Mouse (Mus musculus) spleen, postnatal 36 days (tissue): Measurements from ENCODE around the gene 1700123O20Rik.

Experiments
- DNase-seq, 2 experiments: peaks; one replicate each; pipeline ENCODE4 v3.0.0; 2022; ENCODE audit warnings: low spot score in 2 of 2, mixed read lengths in 1 of 2

The 1700123O20Rik gene

DNA sequence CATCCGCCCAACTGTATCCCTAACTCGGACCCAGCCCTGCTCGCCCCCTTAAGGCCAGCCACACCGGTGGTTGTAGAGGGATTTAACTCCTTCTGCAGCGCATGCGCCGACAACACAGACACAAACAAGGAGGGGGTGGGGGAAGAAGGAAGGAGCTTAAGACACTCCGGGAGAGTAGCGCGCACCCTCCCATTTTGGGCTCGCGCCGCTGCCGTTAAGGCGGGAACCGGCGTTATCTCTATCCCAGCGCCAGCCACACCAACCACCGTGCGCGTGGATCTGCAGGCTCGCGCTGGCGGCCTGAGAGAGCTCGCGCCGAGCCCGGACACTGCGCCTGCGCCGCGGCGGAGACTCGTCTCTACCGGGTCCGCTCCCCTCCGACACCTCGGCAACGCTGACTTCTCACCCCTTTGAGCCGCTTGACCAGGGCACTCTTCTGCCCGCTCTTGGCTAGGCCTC is at the start of gene 1700123O20Rik:
TSS of gene 1700123O20Rik (plus strand) at position 154 of the 459 bp plus-strand sequence.
- peak; percentile 81 to 84 for DNase-seq

DNA sequence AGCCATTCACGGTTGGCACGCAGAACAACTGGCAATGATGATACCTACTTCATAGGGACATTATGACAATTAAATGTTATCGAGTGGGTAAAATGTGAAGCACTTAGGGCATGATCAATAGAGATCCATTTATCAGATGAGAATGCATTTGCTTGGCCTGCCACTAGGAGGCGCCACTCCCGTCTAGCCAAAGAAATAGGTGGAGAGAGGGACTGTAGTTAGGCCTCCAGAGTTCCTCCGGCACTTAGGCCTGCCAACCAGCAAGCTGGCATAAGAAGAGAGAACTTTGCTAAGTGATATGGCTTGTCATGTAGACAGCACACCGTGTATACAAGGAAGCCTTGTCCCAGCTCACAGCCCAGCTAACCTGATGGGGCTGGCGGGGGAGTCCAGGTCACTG is 49.1 kb upstream of the 1700123O20Rik start:
- peak in 1 of 2 experiments; percentile 50 for DNase-seq

DNA sequence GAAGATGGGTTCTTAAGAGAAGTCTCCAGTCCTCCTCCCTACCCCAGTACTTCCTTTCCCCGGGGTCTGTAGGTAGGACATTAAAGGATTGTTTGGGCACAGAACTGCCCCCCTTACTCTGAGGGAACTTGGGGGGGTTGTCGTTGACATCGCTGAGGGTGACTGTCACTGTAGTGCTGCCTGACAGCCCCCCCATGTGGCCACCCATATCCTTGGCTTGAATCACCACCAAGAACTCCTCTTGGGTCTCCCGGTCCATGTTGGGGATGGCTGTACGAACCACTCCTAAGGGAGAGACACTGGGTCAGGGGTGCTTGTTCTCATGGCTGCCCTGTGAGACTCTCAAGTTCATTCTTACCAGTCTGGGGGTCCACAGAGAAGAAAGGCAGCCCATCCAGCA is 47.8 kb upstream of the 1700123O20Rik start:
- DNase-seq: no peak

DNA sequence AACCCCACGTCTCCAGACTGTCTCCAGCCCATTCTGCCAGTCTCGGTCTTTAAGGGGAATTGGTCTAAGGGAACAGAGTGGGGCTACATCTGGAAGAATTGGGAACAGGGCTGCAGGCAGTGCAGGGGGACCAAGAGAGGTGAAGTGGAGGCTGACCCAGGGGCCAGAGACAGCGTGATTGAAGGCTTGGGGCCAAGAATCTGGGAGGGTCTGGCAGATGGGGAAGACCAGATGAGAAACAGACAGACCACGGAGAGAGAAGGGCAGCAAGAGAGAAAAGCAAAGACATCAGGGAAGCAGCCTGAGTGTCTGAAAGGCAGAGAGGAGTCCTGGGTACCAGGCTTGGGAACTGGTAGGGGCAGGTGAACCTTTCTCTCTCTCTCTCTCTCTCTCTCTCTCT is 45.9 kb upstream of the 1700123O20Rik start:
- DNase-seq: no peak

DNA sequence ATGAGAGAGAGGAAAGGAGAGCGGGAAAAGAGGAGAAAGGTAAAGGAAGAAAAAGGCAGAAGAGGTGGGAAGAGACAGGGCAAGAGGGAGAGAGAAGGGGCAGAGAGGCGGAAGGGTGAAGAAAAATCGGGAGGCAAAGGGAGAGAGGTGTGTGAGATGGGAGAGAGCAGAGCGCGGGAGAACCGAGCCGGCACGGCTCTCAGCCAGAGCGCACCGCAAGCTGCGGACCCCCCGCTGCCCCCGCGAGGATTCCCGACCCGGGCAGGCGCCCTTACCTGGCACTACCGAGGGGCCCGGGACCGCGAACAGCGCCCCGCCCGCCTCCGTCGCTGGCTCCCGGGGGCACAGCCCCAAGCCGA is 45.1 kb upstream of the 1700123O20Rik start, which contains the start of gene Gm17606:
TSS of gene Gm17606 (plus strand) at position 7 of the 359 bp plus-strand sequence.
- DNase-seq: no peak

DNA sequence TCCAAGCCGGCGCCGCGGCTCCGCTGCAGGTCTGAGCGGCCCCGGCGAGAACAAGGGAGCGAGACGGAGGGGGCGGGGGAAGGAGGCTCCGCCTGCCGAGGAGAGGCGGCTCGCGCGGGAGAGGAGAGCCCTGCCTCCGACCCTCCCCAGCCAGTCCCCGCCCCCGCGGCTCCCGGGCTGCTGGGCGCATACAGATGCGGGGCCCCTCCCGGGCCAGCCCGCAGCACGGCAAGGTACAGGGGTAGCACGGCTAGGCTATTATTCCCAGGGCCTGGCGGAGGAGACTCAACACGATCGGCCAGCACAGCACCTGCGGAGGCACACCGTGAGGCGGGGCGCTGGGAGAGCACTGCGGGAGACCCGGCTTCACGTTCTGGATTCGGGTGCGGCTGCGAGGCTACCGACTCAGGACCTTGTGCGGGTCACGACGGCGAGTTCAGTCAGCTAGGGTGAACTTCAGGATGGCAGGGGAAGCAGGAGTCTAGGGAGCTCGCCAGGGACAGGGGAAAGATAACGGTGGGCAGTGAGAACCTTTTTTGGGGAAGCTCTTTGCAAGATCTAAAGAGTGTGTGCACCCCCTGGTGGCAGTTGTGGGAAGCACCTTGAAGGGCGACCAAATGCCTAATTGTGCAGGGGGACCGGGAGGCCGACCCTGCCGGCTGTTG is 44.6 kb upstream of the 1700123O20Rik start, which contains the start of gene Cdh24:
TSS of gene Cdh24 (minus strand) at position 60 of the 665 bp plus-strand sequence.
- DNase-seq: peak; percentile 86 to 87

DNA sequence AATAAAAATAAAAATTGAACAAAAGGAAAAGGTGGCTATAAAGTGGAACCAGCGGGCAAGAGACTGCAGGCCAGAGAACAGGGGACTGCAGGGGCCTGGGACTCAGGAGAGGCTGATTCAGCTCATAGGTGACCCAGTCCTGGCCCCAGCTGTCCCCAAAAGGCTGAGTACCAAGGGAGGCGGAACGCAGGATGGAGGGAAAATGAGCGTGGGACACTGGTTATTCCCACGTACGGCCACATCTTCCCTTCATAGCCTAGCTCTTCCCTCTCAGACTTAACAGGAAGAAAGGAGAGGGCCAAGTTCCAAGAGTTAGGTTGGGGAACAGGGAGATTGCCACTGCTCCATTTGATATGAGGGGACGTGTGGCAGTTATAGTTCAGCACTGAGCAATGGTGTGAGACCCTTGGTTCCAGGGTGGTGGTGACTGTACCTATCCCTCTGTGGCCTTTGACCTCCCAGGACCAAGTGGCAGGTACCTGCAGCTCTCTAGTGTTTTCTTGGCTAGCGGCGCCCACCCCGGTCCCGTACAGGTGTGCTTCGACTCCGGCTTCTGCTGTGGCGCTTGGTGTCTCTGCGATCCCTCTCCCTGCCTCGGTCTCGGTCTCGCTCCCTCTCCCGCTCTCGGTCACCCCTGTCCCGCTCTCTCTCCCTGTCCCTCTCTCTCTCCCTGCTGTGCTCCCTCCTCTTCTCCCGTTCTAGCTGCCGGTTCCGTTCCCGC is 43.6 kb upstream of the 1700123O20Rik start:
- no peak for DNase-seq

DNA sequence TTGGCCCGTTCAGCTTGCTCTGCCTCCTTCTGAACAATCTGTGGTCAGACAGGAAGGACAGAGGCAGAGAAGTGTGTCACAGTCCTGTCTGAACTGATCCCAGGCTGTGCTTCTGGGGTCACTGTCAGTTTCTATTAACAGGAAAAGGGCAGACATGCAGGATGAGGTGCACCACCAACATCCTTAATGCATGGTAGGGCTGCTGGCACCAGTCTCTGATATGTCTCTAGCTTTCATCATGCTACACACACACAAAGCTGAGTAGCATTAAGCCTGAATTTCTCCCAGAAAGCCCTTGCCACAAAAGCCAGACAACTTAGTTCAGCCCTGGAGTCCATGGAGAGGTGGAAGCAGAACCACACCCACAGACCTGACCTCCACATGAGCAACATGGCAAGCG is 43.0 kb upstream of the 1700123O20Rik start:
- DNase-seq: no peak

DNA sequence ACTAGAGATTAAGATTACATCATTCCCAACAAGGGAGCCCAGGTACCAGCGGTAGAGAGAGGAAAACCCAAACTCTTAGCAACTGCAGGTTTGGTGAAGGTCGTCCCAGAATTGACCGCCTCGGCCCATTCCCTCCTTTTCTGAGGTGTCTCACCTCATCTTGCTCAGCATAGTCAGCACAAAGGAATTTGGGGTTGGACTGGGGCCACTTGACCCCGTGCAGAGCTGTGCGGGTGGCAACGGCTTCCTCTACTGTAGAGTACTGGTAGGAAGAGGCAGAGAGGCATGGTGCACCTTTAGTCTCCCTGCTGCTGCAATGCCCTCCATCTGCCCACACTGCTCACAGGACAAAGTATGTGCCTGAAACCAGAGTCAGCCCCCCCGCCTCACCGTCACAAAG is 41.7 kb upstream of the 1700123O20Rik start:
- DNase-seq: no peak

DNA sequence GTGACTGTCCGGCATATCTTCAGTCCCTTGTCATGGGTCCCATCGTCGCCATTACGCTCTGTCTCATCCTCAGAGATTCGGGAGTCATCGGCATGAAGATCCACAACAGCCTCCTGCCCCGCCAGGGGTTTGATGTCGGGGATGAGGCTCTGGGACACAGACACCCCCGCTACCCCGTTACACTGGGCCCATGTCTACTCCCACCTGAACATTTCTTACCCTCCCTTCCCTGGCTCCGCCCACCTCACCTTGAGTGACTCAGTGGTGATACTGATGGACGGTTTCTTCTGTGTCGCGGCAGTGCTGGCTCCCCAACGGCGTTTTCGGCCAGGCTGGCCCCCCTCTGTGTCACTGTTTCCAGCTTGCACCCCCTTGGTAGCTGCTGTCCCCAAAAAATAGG is 39.6 kb upstream of the 1700123O20Rik start:
- no peak for DNase-seq

DNA sequence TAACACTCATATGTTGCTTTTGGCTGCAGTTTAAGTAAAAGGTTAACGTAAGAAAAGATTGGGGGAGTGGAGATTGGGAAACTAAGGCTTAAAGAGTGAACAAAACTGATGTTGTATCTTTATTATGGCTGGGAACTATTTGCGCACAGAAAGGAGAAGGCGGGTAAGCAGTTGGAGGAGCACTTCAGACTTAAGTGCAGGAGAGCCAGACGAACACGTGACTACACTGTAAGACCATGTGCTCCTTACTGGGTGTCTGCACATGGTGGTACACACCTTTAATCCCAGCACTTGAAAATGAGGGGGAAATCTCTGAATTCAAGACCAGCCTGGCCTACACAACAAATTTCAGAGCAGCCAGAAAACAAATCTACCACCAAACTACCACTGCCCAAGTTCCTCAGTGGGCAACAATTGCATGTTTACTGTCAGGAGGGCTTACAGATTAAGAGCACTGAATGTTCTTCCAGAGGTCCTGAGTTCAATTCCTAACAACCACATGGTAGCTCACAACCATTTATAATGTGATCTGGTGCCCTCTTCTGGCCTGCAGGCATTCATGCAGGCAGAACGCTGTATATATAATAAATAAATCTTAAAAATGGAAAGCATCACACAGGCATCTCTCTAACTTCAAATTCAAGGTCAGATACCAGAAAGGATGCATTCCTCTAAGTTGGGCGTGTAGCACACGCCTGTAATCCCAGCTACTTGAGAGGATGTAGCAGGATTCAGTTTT is 38.9 kb upstream of the 1700123O20Rik start:
- no peak for DNase-seq

DNA sequence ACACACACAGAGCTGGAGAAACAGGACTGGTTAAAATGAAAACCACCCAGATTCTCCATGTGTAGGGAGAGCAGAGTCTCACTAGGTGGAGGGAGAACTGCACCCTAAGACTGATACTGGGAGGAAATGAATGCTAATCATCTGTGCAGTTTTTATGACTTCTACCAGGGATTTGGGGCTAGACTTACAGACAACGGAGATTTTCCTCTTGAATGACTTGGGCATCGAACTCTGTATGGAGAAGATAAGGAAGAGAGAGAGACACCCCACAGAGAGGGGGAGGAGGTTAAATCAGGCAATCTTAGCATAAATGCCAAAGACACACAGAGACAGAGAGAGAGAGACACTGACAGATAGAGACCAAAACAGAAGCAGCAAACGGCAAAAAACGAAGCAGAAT is 38.1 kb upstream of the 1700123O20Rik start:
- no peak for DNase-seq

DNA sequence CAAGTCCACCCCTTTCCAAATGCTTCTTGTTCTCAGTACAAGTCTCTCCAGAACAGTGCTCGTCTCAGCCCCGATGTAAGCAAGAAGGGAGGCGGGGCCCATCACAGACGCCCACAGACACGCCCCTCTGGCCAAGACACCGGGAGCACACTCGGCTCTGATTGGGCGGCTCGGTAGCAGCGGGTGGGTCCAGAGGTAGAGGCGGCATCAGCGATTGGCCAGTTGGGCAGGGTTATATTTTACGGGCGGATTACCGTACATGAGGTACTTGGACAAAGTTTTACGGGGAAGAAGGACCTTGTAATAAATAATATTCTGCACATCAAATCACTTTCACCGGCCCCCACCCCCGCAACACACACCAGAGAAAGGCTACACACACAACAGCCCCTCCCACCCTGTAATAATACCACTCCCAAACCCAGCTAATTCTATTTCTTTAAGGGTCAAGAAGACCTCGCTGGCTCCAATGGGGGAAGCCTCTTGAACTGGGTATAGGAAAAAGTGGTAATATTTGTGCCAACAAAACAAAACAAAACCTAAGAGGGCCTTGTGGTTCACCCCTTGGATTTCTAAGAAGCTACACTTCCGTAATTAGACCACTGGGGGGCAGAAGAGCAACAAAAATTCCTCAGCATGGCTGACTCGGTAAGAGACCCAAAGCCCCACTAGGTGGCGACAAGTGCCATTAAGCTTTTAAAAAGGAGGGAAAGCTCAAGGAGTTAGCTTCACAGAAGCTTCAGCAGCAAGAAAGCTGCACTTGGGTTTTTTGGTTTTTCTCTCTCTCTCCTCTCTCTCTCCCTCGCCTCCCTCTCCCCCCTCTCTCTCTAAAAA is 35.2 kb upstream of the 1700123O20Rik start:
- peak; percentile 79 to 89 for DNase-seq

DNA sequence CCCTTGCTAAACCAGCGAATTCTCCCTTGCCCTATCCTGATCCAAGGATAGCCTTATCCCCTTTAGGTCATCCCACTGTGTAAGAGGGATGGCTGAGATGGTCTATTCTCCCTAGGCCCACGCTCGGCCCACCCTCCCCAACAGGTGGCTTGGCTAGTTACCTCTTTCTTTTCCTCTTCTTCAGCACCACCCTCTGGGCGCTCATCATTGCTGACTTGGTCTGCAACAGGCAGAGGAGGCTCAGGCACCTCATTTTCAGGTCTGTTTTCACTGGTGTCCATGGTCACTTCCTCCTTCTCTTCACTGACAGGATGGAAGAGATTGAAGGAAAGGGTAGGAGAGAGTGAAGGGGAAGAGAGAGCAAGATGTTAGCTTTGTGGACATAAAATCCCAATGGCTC is 34.5 kb upstream of the 1700123O20Rik start:
- DNase-seq: no peak

DNA sequence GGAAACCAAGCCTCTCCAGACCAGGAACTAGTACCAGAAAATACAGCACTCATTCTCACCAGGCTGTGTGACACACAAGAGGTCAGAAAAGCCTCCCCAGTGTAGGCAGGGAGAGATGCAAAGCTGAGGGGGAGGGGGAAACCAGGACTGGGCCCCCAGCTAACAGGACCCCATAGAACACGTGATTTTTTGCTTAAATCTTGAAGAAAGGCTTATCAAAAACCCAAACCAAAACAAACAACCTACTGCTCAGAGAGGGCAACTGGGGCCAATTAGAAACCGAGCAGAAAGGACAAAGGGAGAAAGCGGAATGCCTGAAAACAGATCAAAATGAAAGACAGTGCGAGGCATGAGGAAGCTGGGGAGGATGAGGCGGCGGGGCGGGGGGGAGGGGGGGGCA is 33.2 kb upstream of the 1700123O20Rik start:
- no peak for DNase-seq

DNA sequence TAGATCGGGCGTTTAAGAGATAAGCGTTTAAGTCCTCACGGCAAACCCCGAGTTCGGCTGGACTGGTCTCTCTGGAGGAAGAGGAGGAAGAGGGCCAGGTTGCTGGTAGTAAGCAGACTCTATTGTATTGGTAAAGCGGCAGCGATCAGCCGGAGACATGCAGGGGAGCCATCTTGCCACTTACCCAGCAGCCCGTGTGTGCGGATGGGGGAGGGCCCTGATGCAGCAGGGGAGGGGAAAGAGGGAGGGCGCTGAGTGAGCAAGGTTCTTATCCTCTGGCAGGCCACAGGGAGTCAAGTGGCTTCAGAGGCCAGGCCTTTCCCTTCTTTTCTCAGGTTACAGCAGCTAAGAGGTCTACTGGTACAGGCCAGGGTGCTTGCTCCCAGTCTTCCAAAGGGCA is 32.5 kb upstream of the 1700123O20Rik start:
- DNase-seq: peak; percentile 84

DNA sequence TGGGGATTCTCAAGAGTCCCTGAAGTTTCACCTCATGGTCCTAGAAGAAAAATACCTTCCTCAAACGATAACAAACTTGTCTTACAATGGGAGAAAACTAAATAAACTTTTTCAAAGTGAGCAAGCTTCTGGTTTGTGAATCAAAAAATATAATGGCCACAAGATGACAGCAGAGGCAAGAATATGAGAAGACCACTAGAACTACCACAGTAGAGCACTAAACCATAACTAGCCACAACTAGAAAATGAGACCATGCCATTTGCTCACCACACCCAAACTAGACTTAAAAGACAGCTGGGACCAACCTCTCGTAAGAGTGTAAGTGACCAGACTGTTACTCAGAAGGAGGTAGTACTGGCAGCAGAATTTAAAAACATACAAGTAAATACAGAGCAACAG is 26.0 kb upstream of the 1700123O20Rik start:
- no peak for DNase-seq

DNA sequence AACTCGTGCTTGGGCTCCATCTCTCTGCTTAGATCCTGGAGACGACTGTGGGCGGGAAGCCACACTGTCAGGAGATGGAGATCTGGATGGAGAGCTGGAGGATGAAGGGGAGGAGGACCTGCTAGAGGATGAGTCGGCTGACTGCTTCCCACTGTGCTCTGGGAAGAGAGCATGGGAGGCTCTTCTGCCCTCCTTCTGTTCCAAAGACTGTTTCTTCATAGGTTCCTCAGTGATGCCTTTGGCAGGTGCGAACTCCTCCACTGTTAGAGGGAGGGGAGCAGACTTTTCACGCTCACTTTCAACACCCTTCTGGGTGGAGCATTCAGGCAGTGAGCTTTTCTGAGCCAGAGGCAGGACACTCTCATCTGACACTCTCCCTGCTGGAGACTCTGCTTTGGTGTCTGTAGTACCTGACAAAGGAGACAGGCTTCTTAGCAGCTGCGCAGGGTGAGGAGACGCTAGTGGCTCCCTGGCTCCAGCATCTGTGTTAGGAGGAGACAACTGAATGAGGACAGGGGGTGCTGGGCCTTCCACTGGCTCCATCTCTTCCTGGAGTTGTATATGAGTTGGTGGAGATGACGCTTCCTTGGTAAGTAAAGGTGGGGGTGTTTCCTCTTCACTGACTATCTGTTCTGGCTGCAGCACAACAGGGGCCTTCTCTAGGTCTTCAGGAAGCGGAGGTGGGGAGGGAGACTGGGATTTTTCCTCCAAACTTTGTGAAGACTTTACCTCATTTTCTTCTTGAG is 21.4 kb upstream of the 1700123O20Rik start:
- no peak for DNase-seq

DNA sequence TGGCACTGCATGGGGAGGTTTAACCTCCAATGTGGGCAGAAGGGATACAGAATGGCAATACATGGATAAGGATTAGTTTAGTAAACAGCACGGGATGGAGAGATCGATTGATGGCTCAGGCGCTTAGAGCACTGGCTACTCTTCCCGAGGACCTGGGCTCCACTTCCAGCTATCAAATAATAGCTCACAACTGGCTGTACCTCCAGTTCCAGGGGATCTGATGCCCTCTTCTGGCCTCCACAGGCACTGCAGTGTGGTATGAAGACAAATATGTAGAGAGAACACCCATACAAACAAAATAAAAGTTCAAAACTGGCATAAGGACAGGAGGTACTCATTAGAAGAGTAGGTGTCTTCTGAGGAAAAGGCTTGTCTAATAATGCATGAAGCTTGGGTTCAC is 16.6 kb upstream of the 1700123O20Rik start:
- DNase-seq: peak; percentile 33 to 47

DNA sequence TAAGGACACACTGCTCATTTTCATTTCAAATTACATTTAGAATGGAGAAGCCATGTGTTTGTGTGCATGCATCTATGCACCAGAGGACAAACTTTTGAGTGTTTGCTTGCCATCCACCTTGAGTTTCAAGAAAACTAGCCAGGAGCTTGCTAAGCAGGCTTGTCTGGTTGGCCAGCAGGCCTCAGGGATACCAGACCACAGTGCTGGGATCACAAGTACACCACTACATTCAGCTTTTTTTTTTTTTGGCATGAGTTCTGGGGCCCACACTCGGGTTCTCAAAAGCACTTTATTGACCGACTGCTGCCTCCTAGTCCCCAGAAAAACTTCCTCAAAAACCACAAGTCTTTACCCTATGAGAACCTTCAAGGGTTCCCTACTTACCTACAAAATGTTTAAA is 11.7 kb upstream of the 1700123O20Rik start:
- no peak for DNase-seq

DNA sequence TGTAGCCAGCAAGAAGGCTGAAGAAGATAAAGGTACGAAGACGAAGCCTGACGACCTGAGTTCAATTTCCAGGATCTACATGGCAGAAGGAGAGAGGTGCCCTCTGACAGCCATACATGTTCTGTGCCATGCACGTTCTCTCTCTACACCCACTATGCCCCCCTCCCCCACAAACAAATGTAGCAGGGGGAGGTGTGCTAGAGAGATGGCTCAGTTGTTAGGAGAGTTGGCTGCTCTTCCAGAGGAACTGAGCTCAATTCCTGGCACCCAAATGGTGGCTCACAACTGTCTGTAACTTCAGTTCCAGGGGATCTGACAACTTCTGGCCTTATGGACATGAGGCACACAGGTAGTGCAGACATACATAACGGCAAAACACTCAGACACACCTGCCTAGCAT is 9.7 kb upstream of the 1700123O20Rik start:
- no peak for DNase-seq
